ENCODE assay signal across 9 mouse cellular contexts in genomic region chr9:65391613-65391964, GRCm38 (mm10). TPM values are rescaled to one million over a fixed set of nuclear protein-coding genes. Genes with fewer than 3 reads are reported as not detected.
DNase-seq lines count a peak whose midpoint lies in the region; ATAC-seq and TF ChIP-seq lines count a peak whose summit lies in the region.
"Had no signal": no experiment of that assay in that cellular context is flagged by ENCODE, and none has a peak within 500 bp of the region (broad histone marks: within the 10 kb centered on the region; RNA-seq: fewer than 3 reads in every experiment).

Gene Kbtbd13 (minus strand): TSS chr9:65391652.

- H3K4me1 ChIP-seq in embryonic facial prominence, embryonic 11.5 days (ENCODE audit: control insufficient read depth, insufficient read depth, low read length) = no peaks in the 10 kb centered on the region
- peaks cover 17% of the 10 kb centered on the region for H3K4me1 ChIP-seq in heart, embryonic 16.5 days (ENCODE audit: control insufficient read depth, insufficient read depth, low read length)
- H3K4me1 ChIP-seq in liver, postnatal 0 days (ENCODE audit: insufficient read depth) = peaks cover 16% of the 10 kb centered on the region

- peak; percentile 73 for DNase-seq in gastrocnemius, adult 18-20 months (ENCODE audit: low spot score)
- DNase-seq in gastrocnemius, postnatal 10 days = no peak
- DNase-seq in embryonic facial prominence, embryonic 11.5 days (ENCODE audit: low spot score) = no peak
- DNase-seq in liver, postnatal 0 days = no peak
- no peak for DNase-seq in MN1 (ENCODE audit: low spot score)
- no peak for DNase-seq in thymus, postnatal 36 days
- no peak for DNase-seq in spleen, adult 18-20 months

- peaks cover 25% of the 10 kb centered on the region for H3K27me3 ChIP-seq in embryonic facial prominence, embryonic 11.5 days (ENCODE audit: control insufficient read depth, insufficient read depth, low read length)
- peaks cover 23% of the 10 kb centered on the region for H3K27me3 ChIP-seq in heart, embryonic 16.5 days (ENCODE audit: control insufficient read depth, insufficient read depth, low read length)
- peaks cover 26% of the 10 kb centered on the region for H3K27me3 ChIP-seq in liver, postnatal 0 days (ENCODE audit: insufficient read depth, low read length)

- H3K4me3 ChIP-seq in embryonic facial prominence, embryonic 11.5 days (ENCODE audit: low read depth, low read length) = peak within 1 kb of the TSS; percentile 36
- peak within 1 kb of the TSS; percentile 60 for H3K4me3 ChIP-seq in heart, embryonic 16.5 days (ENCODE audit: low read length)
- peak within 1 kb of the TSS; percentile 35 for H3K4me3 ChIP-seq in liver, postnatal 0 days (ENCODE audit: low read depth, low read length)

- WGBS in embryonic facial prominence, embryonic 11.5 days = 37% methylated on average over 8 of the region's 8 CpGs
- 26% methylated on average over 8 of the region's 8 CpGs for WGBS in heart, embryonic 16.5 days
- WGBS in liver, postnatal 0 days (ENCODE audit: insufficient replicate concordance) = 34% methylated on average over 8 of the region's 8 CpGs

- TF ChIP-seq CTCF in liver, postnatal 0 days (IDR thresholded peaks at IDR 0.05; ENCODE audit: low read depth) = no peak

- peak within 1 kb of the TSS; percentile 60 for H3K9ac ChIP-seq in embryonic facial prominence, embryonic 11.5 days (replicated peaks; ENCODE audit: low read length)
- peak within 1 kb of the TSS; percentile 73 for H3K9ac ChIP-seq in heart, embryonic 16.5 days (ENCODE audit: low read length)
- no peak within 1 kb of the TSS for H3K9ac ChIP-seq in liver, postnatal 0 days (replicated peaks)

- no peaks in the 10 kb centered on the region for H3K9me3 ChIP-seq in embryonic facial prominence, embryonic 11.5 days (replicated peaks; ENCODE audit: control insufficient read depth, low read length)
- no peaks in the 10 kb centered on the region for H3K9me3 ChIP-seq in heart, embryonic 16.5 days (replicated peaks; ENCODE audit: control insufficient read depth, low read length)
- H3K9me3 ChIP-seq in liver, postnatal 0 days (ENCODE audit: low read length) = no peaks in the 10 kb centered on the region

- no peaks in the 10 kb centered on the region for H3K36me3 ChIP-seq in embryonic facial prominence, embryonic 11.5 days (replicated peaks; ENCODE audit: control insufficient read depth, insufficient read depth, low read depth, low read length)
- no peaks in the 10 kb centered on the region for H3K36me3 ChIP-seq in heart, embryonic 16.5 days (ENCODE audit: control insufficient read depth, insufficient read depth)
- H3K36me3 ChIP-seq in liver, postnatal 0 days (replicated peaks; ENCODE audit: insufficient read depth, low read length) = no peaks in the 10 kb centered on the region

- no peak for TF ChIP-seq EP300 in liver, postnatal 0 days (IDR thresholded peaks at IDR 0.05; ENCODE audit: low read depth)

- H3K27ac ChIP-seq in embryonic facial prominence, embryonic 11.5 days (replicated peaks; ENCODE audit: low read depth, low read length) = no peak within 1 kb of the TSS
- H3K27ac ChIP-seq in heart, embryonic 16.5 days (ENCODE audit: low read length) = no peak within 1 kb of the TSS
- H3K27ac ChIP-seq in liver, postnatal 0 days (ENCODE audit: low read depth) = peak within 1 kb of the TSS; percentile 29; the same call in 1 of the 2 replicates
- H3K27ac ChIP-seq: macrophage had no signal

- no peak for ATAC-seq in embryonic facial prominence, embryonic 11.5 days (replicated peaks; ENCODE audit: insufficient number of reproducible peaks, low FRiP score, low TSS enrichment, low read depth)
- ATAC-seq in heart, embryonic 16.5 days (replicated peaks; ENCODE audit: extremely low read depth, insufficient read depth, low FRiP score) = no peak
- ATAC-seq in liver, postnatal 0 days = no peak

- peak within 1 kb of the TSS; percentile 50 for H3K4me2 ChIP-seq in embryonic facial prominence, embryonic 11.5 days (ENCODE audit: low read depth, low read length)
- H3K4me2 ChIP-seq in heart, embryonic 16.5 days (ENCODE audit: low read depth, low read length) = peak within 1 kb of the TSS; percentile 82
- H3K4me2 ChIP-seq in liver, postnatal 0 days (ENCODE audit: low read depth, low read length) = peak within 1 kb of the TSS; percentile 67

RNA-seq across cellular contexts. Expression of gene Kbtbd13, which starts in this region (rescaled TPM):
- 10 to 100 TPM; 10.7 to 11.6 TPM for total RNA-seq in gastrocnemius, adult 18-20 months (2021)
- total RNA-seq in gastrocnemius, postnatal 10 days (2021) = 10 to 100 TPM in 1 of 2 experiments, 1 to 10 TPM in 1; 8.9 to 10.7 TPM
- polyA plus RNA-seq in embryonic facial prominence, embryonic 11.5 days (2014; fragmentation: Nextera tagmentation; extraction: Ambion mirVana) = 1.2 and 1.3 TPM in 2 replicates
- polyA plus RNA-seq in heart, embryonic 16.5 days (2015; fragmentation: Nextera tagmentation; extraction: Ambion mirVana) = 1.4 and 1.8 TPM in 2 replicates
- 0.09 and 0.11 TPM in 2 replicates for polyA plus RNA-seq in liver, postnatal 0 days (2015; fragmentation: Nextera tagmentation; extraction: Ambion mirVana)
- polyA plus RNA-seq: macrophage had no signal
